Mouse (Mus musculus): ENCODE measurements around the gene Stab1. TPM values are rescaled to one million over a fixed set of nuclear protein-coding genes. Genes with fewer than 3 reads are reported as not detected.
A peak's percentile ranks its signal among the peaks of the same experiment; 100 is the strongest.

The Stab1 gene
- 36.6 and 43.8 TPM in 2 replicates for polyA plus RNA-seq (2015; fragmentation: Nextera tagmentation; extraction: Ambion mirVana)

DNA sequence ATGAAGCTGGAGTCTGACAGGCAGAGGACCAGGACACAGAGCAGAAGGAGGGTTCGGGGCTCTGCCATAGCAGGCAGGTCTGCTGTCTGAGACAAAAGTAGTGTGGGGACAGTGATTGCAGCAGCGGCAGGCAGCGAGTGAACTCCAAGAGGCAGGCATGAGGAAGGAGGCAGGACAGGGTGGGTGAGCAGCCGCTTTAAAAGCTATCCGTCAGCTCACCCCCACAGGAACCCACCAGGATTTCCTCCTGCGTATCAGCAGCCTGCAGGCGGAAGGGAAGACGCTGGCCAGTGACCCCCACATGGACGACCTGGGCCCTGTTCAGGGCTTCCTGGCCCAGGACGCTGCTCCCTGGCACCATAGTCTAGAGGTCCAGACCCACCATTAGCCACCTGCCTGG, at the start of gene Stab1:
Gene Stab1 (minus strand): TSS at position 217 of the 400 bp plus-strand sequence.
- 24% methylated on average over 10 of the region's 10 CpGs for WGBS
- Histone ChIP-seq H3K4me3 (ENCODE audit: low read length) (peak within 1 kb of the TSS; percentile 50), H3K9me3 (replicated peaks; ENCODE audit: control insufficient read depth, low read length) (no peaks in the 10 kb centered on the region), H3K4me2 (ENCODE audit: low read depth, low read length) (peak within 1 kb of the TSS; percentile 47), H3K36me3 (ENCODE audit: control insufficient read depth, insufficient read depth) (peaks cover 32% of the 10 kb centered on the region), H3K9ac (ENCODE audit: low read length) (peak within 1 kb of the TSS; percentile 57), H3K4me1 (ENCODE audit: control insufficient read depth, insufficient read depth, low read length) (peaks cover 24% of the 10 kb centered on the region), H3K27me3 (ENCODE audit: control insufficient read depth, insufficient read depth, low read length) (no peaks in the 10 kb centered on the region), H3K27ac (ENCODE audit: low read length) (peak within 1 kb of the TSS; percentile 76)
- peak; percentile 30 for ATAC-seq (replicated peaks; ENCODE audit: extremely low read depth, insufficient read depth, low FRiP score)

DNA sequence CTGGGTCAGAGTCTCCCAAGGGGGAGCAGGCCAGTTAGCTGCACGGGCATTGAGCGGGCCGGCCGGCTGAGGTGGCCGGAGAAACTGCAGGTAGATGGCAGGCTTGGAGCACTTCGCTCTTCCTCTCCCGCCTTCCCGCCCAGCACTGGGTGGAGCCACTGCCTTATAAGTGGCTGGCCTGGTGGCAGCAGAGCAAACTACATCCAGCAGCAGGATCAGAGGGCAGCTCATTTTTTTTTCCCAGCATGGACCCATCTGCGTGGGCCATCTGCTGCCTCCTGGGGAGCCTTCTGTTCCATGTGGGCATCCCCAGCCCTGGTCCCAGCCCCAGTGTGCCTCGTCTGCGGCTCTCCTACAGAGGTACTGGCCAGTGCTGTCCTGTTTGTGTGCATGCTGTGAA, 49.2 kb upstream of the Stab1 start, which contains the start of gene Sema3g:
Gene Sema3g (plus strand): TSS at position 195 of the 400 bp plus-strand sequence.
- H3K4me3 ChIP-seq (ENCODE audit: low read length) = peak within 1 kb of the TSS; percentile 16; the same call in 1 of the 2 replicates
- H3K27me3 ChIP-seq (ENCODE audit: control insufficient read depth, insufficient read depth, low read length) = no peaks in the 10 kb centered on the region
- WGBS = 8% methylated on average over 11 of the region's 11 CpGs
- peak within 1 kb of the TSS; percentile 36; the same call in 1 of the 2 replicates for H3K27ac ChIP-seq (ENCODE audit: low read length)
- peaks cover 34% of the 10 kb centered on the region for H3K4me1 ChIP-seq (ENCODE audit: control insufficient read depth, insufficient read depth, low read length)
- H3K4me2 ChIP-seq (ENCODE audit: low read depth, low read length) = peak within 1 kb of the TSS; percentile 51
- H3K9ac ChIP-seq (ENCODE audit: low read length) = peak within 1 kb of the TSS; percentile 49
- no peaks in the 10 kb centered on the region for H3K9me3 ChIP-seq (replicated peaks; ENCODE audit: control insufficient read depth, low read length)
- H3K36me3 ChIP-seq (ENCODE audit: control insufficient read depth, insufficient read depth) = no peaks in the 10 kb centered on the region
- peak; percentile 74 for ATAC-seq (replicated peaks; ENCODE audit: extremely low read depth, insufficient read depth, low FRiP score)

DNA sequence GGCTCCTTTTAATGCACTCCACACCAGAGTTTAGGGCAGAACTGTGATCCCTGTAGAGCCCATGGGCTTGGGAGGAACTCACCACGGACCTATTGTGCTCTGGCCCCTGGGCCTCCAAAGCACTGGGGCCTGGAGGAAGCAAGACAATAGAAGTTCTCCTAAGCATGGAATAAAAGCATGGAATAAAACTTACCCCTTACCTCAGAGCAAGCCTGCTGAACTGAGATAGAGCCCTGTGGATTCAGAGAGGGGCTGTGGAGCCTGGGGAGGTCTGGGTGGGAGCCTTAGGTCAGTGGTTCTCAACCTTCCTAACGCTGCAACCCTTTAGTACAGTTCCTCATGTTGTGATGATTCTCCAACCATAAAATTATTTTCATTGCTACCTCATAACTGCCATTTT, 48.4 kb upstream of the Stab1 start, which contains the start of gene Nisch:
Gene Nisch (minus strand): TSS at position 101 of the 400 bp plus-strand sequence.
- H3K36me3 ChIP-seq (ENCODE audit: control insufficient read depth, insufficient read depth) = 0 out of 2 replicates have a peak, but pooled peaks cover 2% of the 10 kb centered on the region
- WGBS = 58% methylated on average over 2 of the region's 2 CpGs
- H3K27ac ChIP-seq (ENCODE audit: low read length) = peak within 1 kb of the TSS; percentile 36; the same call in 1 of the 2 replicates
- peak within 1 kb of the TSS; percentile 16; the same call in 1 of the 2 replicates for H3K4me3 ChIP-seq (ENCODE audit: low read length)
- no peaks in the 10 kb centered on the region for H3K27me3 ChIP-seq (ENCODE audit: control insufficient read depth, insufficient read depth, low read length)
- peak within 1 kb of the TSS; percentile 51 for H3K4me2 ChIP-seq (ENCODE audit: low read depth, low read length)
- ATAC-seq (replicated peaks; ENCODE audit: extremely low read depth, insufficient read depth, low FRiP score) = no peak
- peaks cover 43% of the 10 kb centered on the region for H3K4me1 ChIP-seq (ENCODE audit: control insufficient read depth, insufficient read depth, low read length)
- H3K9ac ChIP-seq (ENCODE audit: low read length) = peak within 1 kb of the TSS; percentile 49
- H3K9me3 ChIP-seq (replicated peaks; ENCODE audit: control insufficient read depth, low read length) = no peaks in the 10 kb centered on the region

DNA sequence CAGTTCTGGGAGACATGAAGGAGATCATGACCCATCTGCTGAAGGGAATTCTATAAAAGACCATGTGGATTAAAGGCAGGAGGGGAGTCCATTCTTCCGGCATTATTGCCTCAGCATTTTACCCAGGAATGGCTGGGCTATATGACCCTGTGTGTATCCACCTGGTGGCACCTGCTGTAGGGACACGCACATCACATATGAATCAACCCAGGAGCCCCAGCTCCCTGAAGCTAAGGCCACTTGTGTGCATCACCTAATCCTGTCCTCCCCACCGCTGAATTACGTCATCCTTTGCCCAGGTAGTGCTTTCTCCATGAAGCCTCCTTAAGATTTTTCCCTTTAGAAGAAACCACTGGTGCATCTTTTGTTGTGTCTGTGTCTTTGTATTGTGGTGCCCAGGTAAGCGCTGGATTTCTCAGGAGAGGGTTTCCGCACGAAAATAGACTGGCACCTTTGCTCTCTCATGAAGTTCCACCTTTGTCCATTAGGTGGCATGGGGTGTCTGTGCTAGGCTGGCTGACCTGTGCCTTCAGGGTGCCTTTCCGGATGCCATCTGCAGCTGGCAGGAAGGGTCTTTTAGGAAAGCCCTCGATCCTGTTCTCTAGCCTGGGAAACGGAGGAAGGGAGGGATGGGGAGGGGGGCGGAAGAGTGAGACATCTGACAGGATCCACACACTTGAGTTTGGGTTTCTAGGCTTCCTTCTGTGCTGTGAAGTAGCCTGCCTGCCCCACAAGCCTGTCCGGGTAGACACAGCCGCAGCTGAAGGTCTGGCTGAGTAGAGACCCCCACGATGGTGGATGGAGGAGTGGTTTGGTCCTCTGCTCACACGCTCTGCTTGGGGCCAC, 46.9 kb upstream of the Stab1 start:
- no peak overlapping the region for H3K27ac ChIP-seq (ENCODE audit: low read length)
- peaks cover 48% of the 10 kb centered on the region for H3K4me1 ChIP-seq (ENCODE audit: control insufficient read depth, insufficient read depth, low read length)
- WGBS = 28% methylated on average over 15 of the region's 15 CpGs
- H3K4me3 ChIP-seq (ENCODE audit: low read length) = no peak overlapping the region
- H3K27me3 ChIP-seq (ENCODE audit: control insufficient read depth, insufficient read depth, low read length) = no peaks in the 10 kb centered on the region
- ATAC-seq (replicated peaks; ENCODE audit: extremely low read depth, insufficient read depth, low FRiP score) = 0 out of 2 replicates have a peak, but pooled peaks have one; percentile 23
- H3K9ac ChIP-seq (ENCODE audit: low read length) = peak overlapping the region; percentile 34
- H3K9me3 ChIP-seq (replicated peaks; ENCODE audit: control insufficient read depth, low read length) = no peaks in the 10 kb centered on the region
- H3K36me3 ChIP-seq (ENCODE audit: control insufficient read depth, insufficient read depth) = 0 out of 2 replicates have a peak, but pooled peaks cover 2% of the 10 kb centered on the region
- H3K4me2 ChIP-seq (ENCODE audit: low read depth, low read length) = no peak overlapping the region; the same call in 1 of the 2 replicates

DNA sequence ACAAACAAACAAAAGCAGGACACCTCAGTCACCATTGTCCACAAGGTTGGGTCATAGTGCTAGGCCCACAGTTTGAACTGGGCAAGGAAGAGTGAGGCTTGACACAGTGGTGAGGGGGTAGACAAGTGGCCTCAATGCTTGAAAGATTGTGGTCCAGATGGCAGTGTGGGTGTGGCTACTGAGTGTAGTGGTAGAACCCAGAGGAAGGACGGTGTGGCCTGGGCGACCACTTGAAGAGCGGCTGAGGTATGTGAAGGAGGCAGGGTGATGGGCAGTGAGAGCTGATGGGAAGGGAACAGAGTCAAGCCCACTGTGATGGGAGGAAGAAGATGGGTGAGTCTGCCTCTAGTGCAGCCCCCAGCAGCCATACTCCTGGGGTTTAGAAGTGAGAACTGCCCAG, 46.2 kb upstream of the Stab1 start:
- Histone ChIP-seq H3K4me2 (ENCODE audit: low read depth, low read length) (no peak overlapping the region), H3K9me3 (replicated peaks; ENCODE audit: control insufficient read depth, low read length) (no peaks in the 10 kb centered on the region), H3K27me3 (ENCODE audit: control insufficient read depth, insufficient read depth, low read length) (no peaks in the 10 kb centered on the region), H3K9ac (ENCODE audit: low read length) (no peak overlapping the region), H3K27ac (ENCODE audit: low read length) (peak overlapping the region; percentile 70; the same call in 1 of the 2 replicates), H3K4me1 (ENCODE audit: control insufficient read depth, insufficient read depth, low read length) (peaks cover 48% of the 10 kb centered on the region), H3K4me3 (ENCODE audit: low read length) (no peak overlapping the region), H3K36me3 (ENCODE audit: control insufficient read depth, insufficient read depth) (peaks cover 2% of the 10 kb centered on the region; the same call in 1 of the 2 replicates)
- no peak for ATAC-seq (replicated peaks; ENCODE audit: extremely low read depth, insufficient read depth, low FRiP score)
- WGBS = 76% methylated on average over 3 of the region's 3 CpGs

DNA sequence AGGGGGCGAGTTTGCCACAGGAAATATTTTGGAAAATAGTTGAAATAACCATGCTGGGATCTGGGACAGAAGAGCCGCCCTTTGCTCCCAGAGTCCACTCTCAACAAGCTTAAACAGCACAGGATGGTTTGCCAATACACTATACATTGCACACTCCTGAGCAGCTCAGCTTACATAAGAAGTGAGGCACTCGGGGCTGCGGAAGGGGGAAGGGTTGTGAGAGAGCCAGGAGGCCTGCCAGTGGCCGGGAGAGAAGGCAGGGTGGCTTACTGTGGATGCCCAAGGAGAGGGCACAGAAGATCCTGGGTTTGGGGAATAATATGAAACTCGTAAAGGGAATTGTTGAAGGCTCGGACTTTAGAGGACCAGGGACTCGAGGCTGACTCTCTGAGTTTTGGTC, 45.4 kb upstream of the Stab1 start:
- H3K27me3 ChIP-seq (ENCODE audit: control insufficient read depth, insufficient read depth, low read length) = no peaks in the 10 kb centered on the region
- H3K9ac ChIP-seq (ENCODE audit: low read length) = peak overlapping the region; percentile 46; the same call in 1 of the 2 replicates
- H3K4me2 ChIP-seq (ENCODE audit: low read depth, low read length) = no peak overlapping the region
- H3K27ac ChIP-seq (ENCODE audit: low read length) = peak overlapping the region; percentile 70
- peaks cover 2% of the 10 kb centered on the region; the same call in 1 of the 2 replicates for H3K36me3 ChIP-seq (ENCODE audit: control insufficient read depth, insufficient read depth)
- WGBS = 48% methylated on average over 8 of the region's 8 CpGs
- no peaks in the 10 kb centered on the region for H3K9me3 ChIP-seq (replicated peaks; ENCODE audit: control insufficient read depth, low read length)
- H3K4me1 ChIP-seq (ENCODE audit: control insufficient read depth, insufficient read depth, low read length) = peaks cover 48% of the 10 kb centered on the region
- ATAC-seq (replicated peaks; ENCODE audit: extremely low read depth, insufficient read depth, low FRiP score) = no peak
- H3K4me3 ChIP-seq (ENCODE audit: low read length) = no peak overlapping the region

DNA sequence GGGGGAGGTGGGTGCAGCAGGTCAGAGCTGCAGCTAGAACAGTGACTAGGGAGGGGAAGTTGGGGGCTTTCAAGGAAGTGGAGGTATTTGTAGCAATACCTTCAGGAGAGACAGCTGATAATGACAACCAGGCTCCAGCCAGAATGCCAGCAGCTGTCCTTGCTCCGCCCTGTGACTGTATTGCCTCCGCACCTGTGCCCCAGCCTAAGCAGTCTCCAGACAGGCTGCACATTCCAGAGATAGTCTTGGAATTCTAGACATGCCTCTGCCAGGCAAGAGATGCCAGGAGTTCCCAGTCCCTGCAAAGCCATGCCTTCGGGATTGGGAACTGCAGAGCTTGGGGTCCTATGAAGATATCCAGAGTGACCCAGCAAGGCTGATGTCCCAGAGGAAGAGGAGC, 44.1 kb upstream of the Stab1 start:
- Histone ChIP-seq H3K9ac (ENCODE audit: low read length) (peak overlapping the region; percentile 43), H3K36me3 (ENCODE audit: control insufficient read depth, insufficient read depth) (peaks cover 2% of the 10 kb centered on the region; the same call in 1 of the 2 replicates), H3K4me2 (ENCODE audit: low read depth, low read length) (peak overlapping the region; percentile 92), H3K9me3 (replicated peaks; ENCODE audit: control insufficient read depth, low read length) (no peaks in the 10 kb centered on the region), H3K27ac (ENCODE audit: low read length) (peak overlapping the region; percentile 70), H3K4me3 (ENCODE audit: low read length) (0 out of 2 replicates have a peak overlapping the region, but pooled peaks have one; percentile 41), H3K4me1 (ENCODE audit: control insufficient read depth, insufficient read depth, low read length) (peaks cover 45% of the 10 kb centered on the region), H3K27me3 (ENCODE audit: control insufficient read depth, insufficient read depth, low read length) (no peaks in the 10 kb centered on the region)
- ATAC-seq (replicated peaks; ENCODE audit: extremely low read depth, insufficient read depth, low FRiP score) = no peak
- 36% methylated on average over 3 of the region's 3 CpGs for WGBS

DNA sequence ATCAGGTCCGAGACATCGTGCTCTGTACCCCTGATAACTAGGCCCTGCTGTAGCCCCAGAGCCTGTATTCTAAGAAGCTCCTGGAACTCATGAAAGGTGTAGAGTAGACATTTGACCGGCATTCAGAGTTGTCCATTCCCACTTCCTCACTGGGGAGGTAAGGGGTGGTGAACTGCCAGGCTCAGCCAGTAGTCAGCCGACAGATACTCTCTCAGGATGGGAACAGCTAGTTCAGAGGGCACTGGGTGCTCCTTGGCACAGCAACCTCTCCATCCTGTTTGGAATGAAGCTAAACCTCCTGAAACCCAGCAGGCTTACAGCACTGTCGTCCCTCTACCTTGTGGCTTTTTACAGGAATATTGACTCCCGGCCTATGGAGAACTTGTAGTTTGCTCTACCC, 43.4 kb upstream of the Stab1 start:
- Histone ChIP-seq H3K4me1 (ENCODE audit: control insufficient read depth, insufficient read depth, low read length) (peaks cover 48% of the 10 kb centered on the region), H3K4me3 (ENCODE audit: low read length) (peak overlapping the region; percentile 41), H3K36me3 (ENCODE audit: control insufficient read depth, insufficient read depth) (peaks cover 2% of the 10 kb centered on the region; the same call in 1 of the 2 replicates), H3K9me3 (replicated peaks; ENCODE audit: control insufficient read depth, low read length) (no peaks in the 10 kb centered on the region), H3K27me3 (ENCODE audit: control insufficient read depth, insufficient read depth, low read length) (no peaks in the 10 kb centered on the region), H3K27ac (ENCODE audit: low read length) (peak overlapping the region; percentile 70), H3K9ac (ENCODE audit: low read length) (peak overlapping the region; percentile 43), H3K4me2 (ENCODE audit: low read depth, low read length) (peak overlapping the region; percentile 92)
- ATAC-seq (replicated peaks; ENCODE audit: extremely low read depth, insufficient read depth, low FRiP score) = no peak
- WGBS = 56% methylated on average over 6 of the region's 6 CpGs

Measured in heart, embryonic 16.5 days (tissue).